Mouse (Mus musculus) liver, postnatal 0 days (tissue): ENCODE data around the gene Fam198a. TPM values are rescaled to one million over a fixed set of nuclear protein-coding genes. Genes with fewer than 3 reads are reported as not detected.

Source experiments
- ATAC-seq: fragments of 200-750 bp; cut with Nextera tagmentation; 2 replicates; pipeline ENCODE4 v1.8.0; 2017; ENCODE audit warnings: mild to moderate bottlenecking, moderate library complexity
- DNase-seq: peaks from one replicate; pipeline ENCODE4 v3.0.0-alpha.2; 2016
- H3K27ac ChIP-seq: fragments of 300-500 bp; sonication (generic); 2 replicates; pipeline ENCODE4 v1.5.1; 2014; ENCODE audit warnings: antibody characterized with exemption, moderate library complexity, mild to moderate bottlenecking, low read depth
- H3K27me3 ChIP-seq: fragments of 300-500 bp; sonication (generic); 2 replicates; pipeline ENCODE4 v1.6.1; 2014; ENCODE audit warnings: low read length, control low read depth, mixed read lengths; ENCODE audit not compliant: insufficient read depth
- H3K36me3 ChIP-seq: fragments of 300-500 bp; sonication (generic); replicated peaks from 2 replicates; pipeline ENCODE4 v1.6.1; 2014; ENCODE audit warnings: mild to moderate bottlenecking, control low read depth, low read length, moderate library complexity, mixed read lengths; ENCODE audit not compliant: insufficient read depth
- H3K4me1 ChIP-seq: fragments of 300-500 bp; sonication (generic); 2 replicates; pipeline ENCODE4 v1.6.1; 2014; ENCODE audit warnings: antibody characterized with exemption, mild to moderate bottlenecking, control low read depth; ENCODE audit not compliant: insufficient read depth
- H3K4me2 ChIP-seq: fragments of 300-500 bp; sonication (generic); 2 replicates; pipeline ENCODE4 v1.6.1; 2014; ENCODE audit warnings: low read depth, mild to moderate bottlenecking, low read length, moderate library complexity, mixed read lengths
- H3K4me3 ChIP-seq: fragments of 300-500 bp; sonication (generic); 2 replicates; pipeline ENCODE4 v1.5.1; 2014; ENCODE audit warnings: low read depth, low read length
- H3K9ac ChIP-seq: fragments of 300-500 bp; sonication (generic); replicated peaks from 2 replicates; pipeline ENCODE4 v1.6.1; 2014; ENCODE audit warnings: mild to moderate bottlenecking, moderate library complexity
- H3K9me3 ChIP-seq: fragments of 300-500 bp; sonication (generic); 2 replicates; pipeline ENCODE4 v1.6.1; 2016; ENCODE audit warnings: mild to moderate bottlenecking, control low read depth, low read length, mixed read lengths
- CTCF ChIP-seq: sonication (generic); IDR thresholded peaks from 2 replicates; pipeline ENCODE4 v1.5.1; 2016; ENCODE audit warnings: antibody characterized with exemption, low read depth
- EP300 ChIP-seq: IDR thresholded peaks from 2 replicates; pipeline ENCODE4 v1.6.1; 2016; ENCODE audit warnings: antibody characterized with exemption, low read depth, mild to moderate bottlenecking
- WGBS: fragments of 180-500 bp; shearing (Covaris S2); extraction: QIAGEN DNeasy Blood & Tissue Kit; methylation state at CpG from one replicate; pipeline ENCODE4 v1.1.7; 2014; ENCODE audit not compliant: insufficient replicate concordance; 5-methylcytosine and 5-hydroxymethylcytosine counted together
- polyA plus RNA-seq: library from polyadenylated mRNA; unstranded; fragments of >200 nt; fragmentation: Nextera tagmentation; extraction: Ambion mirVana; gene quantifications from 2 replicates; pipeline ENCODE4 v1.2.1, GENCODE M21; 2015

The Fam198a gene
- polyA plus RNA-seq, 1 experiment from 2014 or later: 0.32 TPM

DNA sequence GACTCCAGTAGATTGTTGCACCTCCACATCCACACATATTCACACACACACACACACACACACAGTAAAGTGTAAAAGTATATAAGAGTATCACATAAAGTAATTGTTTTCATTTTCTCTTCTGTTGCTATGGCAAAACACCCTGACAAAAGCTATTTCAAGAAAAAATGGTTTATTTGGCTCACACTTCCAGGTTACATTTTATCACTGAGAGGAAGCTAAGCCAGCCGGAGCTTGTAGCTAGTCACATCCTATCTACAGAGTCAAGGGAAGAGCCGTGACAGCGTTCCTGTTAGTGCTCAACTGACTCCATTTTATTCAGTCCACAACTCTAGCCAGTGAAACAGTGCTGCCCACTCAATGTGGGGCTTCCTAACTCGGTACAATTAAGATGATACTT, 2.4 kb upstream of the Fam198a start:
- no peak for TF ChIP-seq CTCF
- no peak for TF ChIP-seq EP300
- ATAC-seq (no peak), DNase-seq (no peak)
- no peaks in the 10 kb centered on the region for H3K9me3 ChIP-seq
- H3K4me2 ChIP-seq: no peak overlapping the region
- no peak overlapping the region for H3K4me3 ChIP-seq
- peaks cover 18% of the 10 kb centered on the region for H3K4me1 ChIP-seq
- WGBS: 60% methylated on average over 4 of the region's 4 CpGs
- no peak overlapping the region for H3K9ac ChIP-seq
- H3K27me3 ChIP-seq: no peaks in the 10 kb centered on the region
- no peaks in the 10 kb centered on the region for H3K36me3 ChIP-seq
- H3K27ac ChIP-seq: no peak overlapping the region

DNA sequence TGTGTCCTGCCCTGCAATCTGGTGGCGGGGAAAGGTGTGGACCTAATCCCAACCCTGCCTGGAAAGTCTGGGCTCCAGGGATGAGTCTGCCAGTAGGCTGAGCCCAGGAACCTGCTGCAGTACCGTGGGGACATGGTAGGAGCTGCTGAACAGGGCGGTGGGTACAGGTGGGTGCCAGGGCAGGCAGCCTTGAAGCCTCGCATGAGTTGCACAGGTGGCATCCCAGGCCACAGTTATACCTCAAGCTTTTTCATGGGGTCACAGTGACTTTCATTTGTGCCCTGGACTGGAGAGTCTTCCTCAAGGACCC, 281 bp downstream of the Fam198a start:
- no peak for TF ChIP-seq CTCF
- TF ChIP-seq EP300: no peak
- H3K9ac ChIP-seq: no peak overlapping the region
- DNase-seq: no peak
- peak overlapping the region; percentile 54 for H3K4me2 ChIP-seq
- ATAC-seq: no peak
- H3K9me3 ChIP-seq: no peaks in the 10 kb centered on the region
- H3K4me1 ChIP-seq: peaks cover 18% of the 10 kb centered on the region
- H3K4me3 ChIP-seq: no peak overlapping the region
- WGBS: 41% methylated on average over 4 of the region's 4 CpGs
- no peak overlapping the region for H3K27ac ChIP-seq
- no peaks in the 10 kb centered on the region for H3K27me3 ChIP-seq
- H3K36me3 ChIP-seq: no peaks in the 10 kb centered on the region

DNA sequence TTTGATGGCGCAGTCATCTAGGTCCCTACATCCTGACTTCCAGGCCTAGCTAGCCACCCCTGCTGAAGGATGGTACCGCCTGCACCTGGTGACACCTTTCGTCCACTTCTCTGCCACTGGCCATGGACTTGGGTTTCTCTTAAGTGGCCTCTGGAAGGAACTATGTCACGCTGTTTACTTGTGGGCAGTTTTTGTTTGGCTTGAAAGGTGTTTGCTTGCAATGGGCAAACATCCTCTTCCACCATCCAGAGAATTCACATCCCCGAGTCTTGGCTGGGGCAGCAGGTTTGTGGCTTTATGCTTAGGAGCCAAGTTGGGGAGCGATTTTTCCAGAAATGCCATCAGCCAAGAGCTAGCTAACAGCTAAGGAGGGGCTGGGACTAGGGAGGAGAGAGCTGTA, 1.8 kb downstream of the Fam198a start:
- Histone ChIP-seq H3K4me3 (no peak overlapping the region), H3K4me1 (peaks cover 18% of the 10 kb centered on the region), H3K4me2 (no peak overlapping the region), H3K27ac (no peak overlapping the region), H3K27me3 (no peaks in the 10 kb centered on the region), H3K36me3 (no peaks in the 10 kb centered on the region), H3K9me3 (no peaks in the 10 kb centered on the region), H3K9ac (no peak overlapping the region)
- WGBS: 82% methylated on average over 6 of the region's 6 CpGs
- ATAC-seq (no peak), DNase-seq (no peak)
- TF ChIP-seq EP300 (no peak), CTCF (no peak)

DNA sequence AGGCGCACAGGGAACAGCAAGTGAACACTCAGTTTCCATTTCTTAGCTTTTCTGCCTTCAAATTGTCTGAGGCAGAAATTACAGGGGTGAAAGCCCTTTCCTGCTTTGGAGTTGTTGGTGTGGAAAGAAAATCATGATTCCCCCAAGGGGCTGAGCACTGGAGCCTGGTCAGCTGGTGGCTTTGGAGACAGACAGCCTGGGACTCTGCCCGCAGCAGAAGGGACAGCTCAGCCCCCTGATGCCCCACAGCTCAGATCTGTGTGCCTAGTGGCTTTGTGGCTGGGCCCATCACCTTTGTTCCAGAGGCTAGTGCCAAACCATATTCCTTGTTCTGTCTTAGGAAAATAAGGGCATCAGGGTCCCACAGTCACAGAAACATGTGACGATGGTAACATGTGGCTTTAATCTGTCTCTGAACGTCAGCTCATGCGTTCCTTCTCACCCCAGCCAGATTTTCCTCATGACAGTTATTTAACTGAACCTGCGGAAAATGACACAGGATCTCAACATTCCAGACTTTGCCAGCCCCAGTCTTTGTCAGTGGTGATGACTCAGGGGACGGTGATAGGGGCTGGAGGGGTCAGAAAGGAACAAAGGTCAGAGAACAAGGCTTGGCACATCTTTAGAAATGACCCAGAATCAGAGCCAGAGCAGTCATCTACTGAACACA, 9.3 kb downstream of the Fam198a start:
- no peak overlapping the region for H3K9ac ChIP-seq
- no peaks in the 10 kb centered on the region for H3K4me1 ChIP-seq
- WGBS: 63% methylated on average over 7 of the region's 7 CpGs
- no peaks in the 10 kb centered on the region for H3K9me3 ChIP-seq
- peak; percentile 36; the same call in 1 of the 2 replicates for ATAC-seq
- no peak overlapping the region for H3K27ac ChIP-seq
- TF ChIP-seq EP300 (no peak), CTCF (no peak)
- H3K27me3 ChIP-seq: no peaks in the 10 kb centered on the region
- H3K36me3 ChIP-seq: no peaks in the 10 kb centered on the region
- no peak overlapping the region for H3K4me2 ChIP-seq
- H3K4me3 ChIP-seq: no peak overlapping the region
- DNase-seq: no peak

DNA sequence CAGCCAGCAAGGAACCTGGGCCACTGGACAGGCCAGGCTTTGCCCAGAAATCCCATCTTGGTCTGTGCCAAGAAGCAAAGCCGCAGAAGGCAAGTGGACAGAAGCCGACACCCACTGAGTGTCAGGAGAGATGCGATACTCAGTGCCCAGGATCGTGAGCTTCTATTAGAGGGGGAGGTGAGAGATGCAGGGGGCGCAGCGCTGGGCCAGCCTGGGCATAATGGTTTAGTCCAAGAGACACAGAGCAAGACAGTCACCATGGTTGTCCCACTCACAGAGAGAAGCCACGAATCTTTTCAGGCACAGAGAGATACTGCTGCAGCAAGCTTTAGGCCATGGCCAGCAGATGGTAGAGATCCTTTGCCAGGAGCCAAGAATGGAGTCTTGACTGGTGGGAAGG, 14.2 kb downstream of the Fam198a start:
- Histone ChIP-seq H3K9ac (no peak overlapping the region), H3K27me3 (no peaks in the 10 kb centered on the region), H3K4me2 (no peak overlapping the region), H3K36me3 (no peaks in the 10 kb centered on the region), H3K9me3 (no peaks in the 10 kb centered on the region), H3K27ac (no peak overlapping the region), H3K4me1 (no peaks in the 10 kb centered on the region), H3K4me3 (no peak overlapping the region)
- 82% methylated on average over 7 of the region's 7 CpGs for WGBS
- TF ChIP-seq EP300: no peak
- TF ChIP-seq CTCF: no peak
- no peak for ATAC-seq
- no peak for DNase-seq

DNA sequence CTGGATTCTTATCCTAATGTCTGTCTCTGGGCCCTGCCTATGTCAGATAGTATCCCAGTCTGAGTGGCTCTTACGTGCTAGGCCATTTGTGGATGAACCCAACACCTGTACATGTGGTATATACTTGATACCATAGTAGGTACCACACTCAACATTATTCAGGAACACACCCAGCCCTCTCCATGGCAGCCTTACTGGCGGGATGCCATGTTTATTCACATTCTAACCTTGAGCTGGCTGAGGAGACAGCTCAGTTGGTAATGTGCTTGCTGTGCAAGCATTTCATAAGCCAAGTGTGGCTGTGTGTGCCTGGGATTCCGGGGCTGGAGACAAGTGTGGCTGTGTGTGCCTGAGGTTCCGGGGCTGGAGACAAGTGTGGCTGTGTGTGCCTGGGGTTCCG, 17.5 kb downstream of the Fam198a start:
- no peaks in the 10 kb centered on the region for H3K9me3 ChIP-seq
- H3K27me3 ChIP-seq: no peaks in the 10 kb centered on the region
- 70% methylated on average over 5 of the region's 5 CpGs for whole genome bisulfite sequencing
- no peak for TF ChIP-seq EP300
- TF ChIP-seq CTCF: no peak
- no peak overlapping the region for H3K27ac ChIP-seq
- H3K36me3 ChIP-seq: no peaks in the 10 kb centered on the region
- H3K4me3 ChIP-seq: no peak overlapping the region
- H3K4me1 ChIP-seq: no peaks in the 10 kb centered on the region
- DNase-seq (no peak), ATAC-seq (no peak)
- H3K4me2 ChIP-seq: no peak overlapping the region
- no peak overlapping the region for H3K9ac ChIP-seq
